Mouse (Mus musculus) ES-E14 (cell line): ENCODE measurements at regions not wholly inside any gene's neighbourhood (a gene's known extent, or its start where the extent isn't known, plus 50 kb on each side); places are given as distances from the start of the nearest gene placed in this dataset.

Experiments used
- CHD2 ChIP-seq: IDR thresholded peaks from 2 replicates; pipeline ENCODE4 v1.6.1; 2014; ENCODE audit warnings: mild to moderate bottlenecking, low read depth, low read length, inconsistent platforms
- HCFC1 ChIP-seq: IDR thresholded peaks from 2 replicates; pipeline ENCODE4 v1.6.1; 2012; ENCODE audit warnings: low read length, inconsistent platforms, borderline replicate concordance; ENCODE audit not compliant: insufficient read depth
- ZC3H11A ChIP-seq: IDR thresholded peaks from 2 replicates; pipeline ENCODE4 v1.6.1; 2012; ENCODE audit warnings: low read depth, mild to moderate bottlenecking, inconsistent platforms, low read length, borderline replicate concordance
- ZNF384 ChIP-seq: IDR thresholded peaks from 2 replicates; pipeline ENCODE4 v1.6.1; 2012; ENCODE audit warnings: low read depth, low read length, inconsistent platforms

- TF ChIP-seq HCFC1 (no peak), CHD2 (no peak), ZNF384 (no peak), ZC3H11A (no peak)
Measured at GRCm38 (mm10) chr15:51038968-51039367, 2845.7 kb upstream of the Gm7489 start.
